Mouse (Mus musculus): ENCODE data around the gene Arid1b.

Arid1b gene

GRCm38 (mm10) chr17:5372951-5373350, 378.8 kb downstream of the Arid1b start:
- DNase-seq (ENCODE audit: low spot score in 2 of 2) = no peak

- DNase-seq (ENCODE audit: low spot score in 2 of 2) = no peak
Measured at GRCm38 (mm10) chr17:5377151-5377929, 383.2 kb downstream of the Arid1b start.

- no peak for DNase-seq (ENCODE audit: low spot score in 2 of 2)
Measured at GRCm38 (mm10) chr17:5377930-5378310, 383.8 kb downstream of the Arid1b start.

- no peak for DNase-seq (ENCODE audit: low spot score in 2 of 2)
Measured at GRCm38 (mm10) chr17:5385694-5386093, 391.6 kb downstream of the Arid1b start.

- no peak for DNase-seq (ENCODE audit: low spot score in 2 of 2)
Measured at GRCm38 (mm10) chr17:5386885-5387545, 392.9 kb downstream of the Arid1b start.

- DNase-seq (ENCODE audit: low spot score in 2 of 2) = no peak
Measured at GRCm38 (mm10) chr17:5388351-5388750, 394.2 kb downstream of the Arid1b start.

- DNase-seq (ENCODE audit: low spot score in 2 of 2) = no peak
Measured at GRCm38 (mm10) chr17:5390682-5391081, 396.6 kb downstream of the Arid1b start.

GRCm38 (mm10) chr17:5395454-5396205, 401.5 kb downstream of the Arid1b start:
- no peak for DNase-seq (ENCODE audit: low spot score in 2 of 2)

- DNase-seq (ENCODE audit: low spot score in 2 of 2) = no peak
Measured at GRCm38 (mm10) chr17:5396213-5396612, 402.1 kb downstream of the Arid1b start.

All from frontal cortex, postnatal 10 days (tissue).